Mouse (Mus musculus) embryonic fibroblast, embryonic 13.5 days (primary cell): ENCODE results near the gene Kazald1.

ENCODE experiments used
- CTCF ChIP-seq: IDR thresholded peaks from 2 replicates; pipeline ENCODE4 v1.5.1; 2011; ENCODE audit warnings: mild to moderate bottlenecking, control low read depth, low read length, moderate library complexity, borderline replicate concordance; ENCODE audit not compliant: insufficient read depth
- POLR2A ChIP-seq: IDR thresholded peaks from 2 replicates; pipeline ENCODE4 v1.6.1; 2011; ENCODE audit warnings: low read depth, mild to moderate bottlenecking, control low read depth, low read length, moderate library complexity

- TF ChIP-seq CTCF (peak; percentile 54), POLR2A (no peak)
These were observed 11.3 kb upstream of the Kazald1 start for GRCm38 (mm10) chr19:45063565-45064292.
